Mouse (Mus musculus): ENCODE data around the gene Slc4a11. TPM values are rescaled to one million over a fixed set of nuclear protein-coding genes. Genes with fewer than 3 reads are reported as not detected.

The Slc4a11 gene
- polyA plus RNA-seq, 1 experiment: 6.0 TPM

DNA sequence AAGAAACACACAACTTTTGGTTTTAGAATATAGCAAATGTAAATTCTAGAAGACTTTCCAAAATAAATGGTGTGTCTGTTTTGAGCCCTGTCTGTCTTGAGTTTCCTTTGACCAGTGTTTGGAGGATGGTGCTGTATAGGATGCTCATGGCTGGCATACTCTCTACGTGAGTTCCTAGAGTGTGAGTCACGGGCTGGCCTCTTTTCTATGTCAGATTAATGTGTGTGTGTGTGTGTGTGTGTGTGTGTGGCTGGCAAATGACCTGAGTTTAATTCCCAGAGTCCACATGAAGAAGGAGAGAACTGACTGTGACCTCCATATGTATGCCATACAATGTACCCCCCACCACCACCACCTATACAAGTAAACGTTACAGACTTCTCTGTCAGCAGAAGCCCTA lies 15.8 kb downstream of the Slc4a11 start:
- peaks cover 45% of the 10 kb centered on the region for H3K36me3 ChIP-seq (ENCODE audit: control insufficient read depth, insufficient read depth, low read length)
- no peak overlapping the region for H3K4me3 ChIP-seq (ENCODE audit: low read depth, low read length)
- no peaks in the 10 kb centered on the region for H3K27me3 ChIP-seq (ENCODE audit: control insufficient read depth, insufficient read depth, low read length)
- TF ChIP-seq POLR2A (IDR thresholded peaks at IDR 0.05; ENCODE audit: low read depth, low read length) (no peak), CTCF (IDR thresholded peaks at IDR 0.05; ENCODE audit: extremely low read depth, insufficient read length, insufficient replicate concordance, low read depth, low read length) (no peak)
- 81% methylated on average over 3 of the region's 3 CpGs for WGBS
- H3K4me1 ChIP-seq (ENCODE audit: control insufficient read depth, insufficient read depth, insufficient read length, low read length): no peaks in the 10 kb centered on the region
- H3K27ac ChIP-seq (ENCODE audit: insufficient read depth, low read depth, low read length): no peak overlapping the region

DNA sequence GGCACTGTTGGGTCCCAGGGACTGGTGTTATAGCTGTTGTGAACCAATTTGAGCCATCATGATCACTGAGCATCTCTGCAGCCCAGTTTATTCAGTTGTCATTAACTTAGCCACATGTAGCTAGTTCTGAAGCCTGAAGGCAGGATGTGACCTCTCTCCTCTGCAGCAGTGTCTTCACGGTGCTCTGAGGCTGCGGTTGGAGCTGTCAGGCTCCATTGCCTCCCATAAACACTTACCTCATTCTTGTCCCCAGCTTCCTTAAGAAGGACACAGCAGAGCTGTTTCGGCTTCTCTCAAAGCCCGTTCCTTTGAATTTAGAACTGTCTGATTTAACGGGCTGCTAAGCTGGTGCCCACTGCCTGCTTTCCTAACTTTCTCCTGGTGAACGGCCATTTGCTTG lies 17.4 kb downstream of the Slc4a11 start:
- H3K4me3 ChIP-seq (ENCODE audit: low read depth, low read length): no peak overlapping the region
- TF ChIP-seq POLR2A (IDR thresholded peaks at IDR 0.05; ENCODE audit: low read depth, low read length): no peak
- no peak for TF ChIP-seq CTCF (IDR thresholded peaks at IDR 0.05; ENCODE audit: extremely low read depth, insufficient read length, insufficient replicate concordance, low read depth, low read length)
- H3K27ac ChIP-seq (ENCODE audit: insufficient read depth, low read depth, low read length): no peak overlapping the region
- 93% methylated on average over 6 of the region's 6 CpGs for WGBS
- peaks cover 61% of the 10 kb centered on the region for H3K36me3 ChIP-seq (ENCODE audit: control insufficient read depth, insufficient read depth, low read length)
- H3K27me3 ChIP-seq (ENCODE audit: control insufficient read depth, insufficient read depth, low read length): no peaks in the 10 kb centered on the region
- H3K4me1 ChIP-seq (ENCODE audit: control insufficient read depth, insufficient read depth, insufficient read length, low read length): no peaks in the 10 kb centered on the region

DNA sequence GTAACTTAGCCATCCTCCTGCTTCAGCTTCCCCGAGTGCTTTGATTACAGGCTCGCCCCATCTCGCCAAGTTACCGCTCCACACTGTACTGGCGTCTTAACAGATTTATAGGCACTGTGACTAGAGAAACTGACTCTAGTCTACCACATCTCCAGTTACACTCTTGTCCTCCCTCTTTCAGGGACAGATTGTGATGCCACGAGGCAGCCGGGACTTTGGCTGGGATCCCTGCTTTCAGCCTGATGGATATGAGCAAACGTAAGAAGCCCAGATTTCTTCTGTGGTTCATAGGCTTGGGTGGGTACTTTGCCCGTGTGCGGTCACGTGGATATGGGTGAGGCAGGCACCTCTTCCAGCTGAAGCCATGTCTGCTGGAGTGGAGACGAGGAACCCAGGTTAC lies 18.2 kb downstream of the Slc4a11 start:
- no peak for TF ChIP-seq CTCF (IDR thresholded peaks at IDR 0.05; ENCODE audit: extremely low read depth, insufficient read length, insufficient replicate concordance, low read depth, low read length)
- no peak for TF ChIP-seq POLR2A (IDR thresholded peaks at IDR 0.05; ENCODE audit: low read depth, low read length)
- Histone ChIP-seq H3K4me1 (ENCODE audit: control insufficient read depth, insufficient read depth, insufficient read length, low read length) (no peaks in the 10 kb centered on the region), H3K27ac (ENCODE audit: insufficient read depth, low read depth, low read length) (no peak overlapping the region), H3K36me3 (ENCODE audit: control insufficient read depth, insufficient read depth, low read length) (peaks cover 64% of the 10 kb centered on the region), H3K4me3 (ENCODE audit: low read depth, low read length) (no peak overlapping the region), H3K27me3 (ENCODE audit: control insufficient read depth, insufficient read depth, low read length) (no peaks in the 10 kb centered on the region)
- WGBS: 93% methylated on average over 12 of the region's 12 CpGs

DNA sequence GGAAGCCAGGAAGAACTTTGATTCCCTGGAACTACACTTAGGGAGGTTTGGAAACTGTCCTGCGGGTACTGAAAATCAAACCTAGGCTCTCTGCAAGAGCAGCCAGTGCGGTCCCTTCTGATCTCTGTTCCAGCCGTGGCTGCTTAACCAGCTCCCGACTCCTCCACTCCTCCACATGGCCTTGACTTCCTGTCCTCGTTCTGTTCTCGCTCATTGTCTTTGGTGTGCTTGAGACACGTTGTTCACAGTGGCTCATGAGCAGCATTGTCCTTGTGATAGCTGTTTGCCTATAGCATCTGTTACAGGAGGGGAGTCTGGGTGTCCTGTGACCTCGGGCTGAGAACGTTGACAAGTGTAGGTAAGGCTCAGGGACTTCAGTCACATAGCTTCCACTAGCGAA lies 20.1 kb downstream of the Slc4a11 start:
- TF ChIP-seq CTCF (IDR thresholded peaks at IDR 0.05; ENCODE audit: extremely low read depth, insufficient read length, insufficient replicate concordance, low read depth, low read length) (no peak), POLR2A (IDR thresholded peaks at IDR 0.05; ENCODE audit: low read depth, low read length) (no peak)
- 84% methylated on average over 10 of the region's 10 CpGs for WGBS
- Histone ChIP-seq H3K27ac (ENCODE audit: insufficient read depth, low read depth, low read length) (no peak overlapping the region), H3K36me3 (ENCODE audit: control insufficient read depth, insufficient read depth, low read length) (peaks cover 74% of the 10 kb centered on the region), H3K4me3 (ENCODE audit: low read depth, low read length) (no peak overlapping the region), H3K4me1 (ENCODE audit: control insufficient read depth, insufficient read depth, insufficient read length, low read length) (no peaks in the 10 kb centered on the region), H3K27me3 (ENCODE audit: control insufficient read depth, insufficient read depth, low read length) (no peaks in the 10 kb centered on the region)

DNA sequence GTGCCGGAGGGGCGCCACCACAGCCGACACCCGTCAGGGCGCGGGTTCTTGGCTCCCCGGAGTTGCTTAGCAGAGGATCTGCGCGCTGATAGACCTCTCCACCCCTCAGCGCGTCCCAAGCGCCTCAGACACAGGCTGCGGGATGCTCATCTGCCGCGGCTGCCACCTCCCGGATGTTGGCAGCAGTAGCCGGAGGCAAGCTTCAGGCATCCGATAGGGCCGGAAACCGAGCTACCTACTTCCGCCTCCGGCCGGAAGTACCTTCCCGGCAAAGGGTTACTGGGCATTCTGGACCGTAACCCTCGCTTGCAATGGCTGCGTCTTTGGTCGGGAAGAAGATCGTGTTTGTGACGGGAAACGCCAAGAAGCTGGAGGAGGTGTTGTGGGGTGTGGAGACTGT lies 29.8 kb downstream of the Slc4a11 start, which contains the start of gene Itpa:
Gene Itpa (plus strand): TSS at position 52 of the 400 bp plus-strand sequence.
- peaks cover 10% of the 10 kb centered on the region for H3K36me3 ChIP-seq (ENCODE audit: control insufficient read depth, insufficient read depth, low read length)
- peaks cover 11% of the 10 kb centered on the region; the same call in 1 of the 2 replicates for H3K4me1 ChIP-seq (ENCODE audit: control insufficient read depth, insufficient read depth, insufficient read length, low read length)
- WGBS: under 1% methylated on average over 31 of the region's 31 CpGs
- H3K27me3 ChIP-seq (ENCODE audit: control insufficient read depth, insufficient read depth, low read length): no peaks in the 10 kb centered on the region
- H3K27ac ChIP-seq (ENCODE audit: insufficient read depth, low read depth, low read length): peak within 1 kb of the TSS; percentile 37
- peak; percentile 63; the same call in 1 of the 2 replicates for TF ChIP-seq CTCF (IDR thresholded peaks at IDR 0.05; ENCODE audit: extremely low read depth, insufficient read length, insufficient replicate concordance, low read depth, low read length)
- peak; percentile 45 for TF ChIP-seq POLR2A (IDR thresholded peaks at IDR 0.05; ENCODE audit: low read depth, low read length)
- H3K4me3 ChIP-seq (ENCODE audit: low read depth, low read length): peak within 1 kb of the TSS; percentile 84

DNA sequence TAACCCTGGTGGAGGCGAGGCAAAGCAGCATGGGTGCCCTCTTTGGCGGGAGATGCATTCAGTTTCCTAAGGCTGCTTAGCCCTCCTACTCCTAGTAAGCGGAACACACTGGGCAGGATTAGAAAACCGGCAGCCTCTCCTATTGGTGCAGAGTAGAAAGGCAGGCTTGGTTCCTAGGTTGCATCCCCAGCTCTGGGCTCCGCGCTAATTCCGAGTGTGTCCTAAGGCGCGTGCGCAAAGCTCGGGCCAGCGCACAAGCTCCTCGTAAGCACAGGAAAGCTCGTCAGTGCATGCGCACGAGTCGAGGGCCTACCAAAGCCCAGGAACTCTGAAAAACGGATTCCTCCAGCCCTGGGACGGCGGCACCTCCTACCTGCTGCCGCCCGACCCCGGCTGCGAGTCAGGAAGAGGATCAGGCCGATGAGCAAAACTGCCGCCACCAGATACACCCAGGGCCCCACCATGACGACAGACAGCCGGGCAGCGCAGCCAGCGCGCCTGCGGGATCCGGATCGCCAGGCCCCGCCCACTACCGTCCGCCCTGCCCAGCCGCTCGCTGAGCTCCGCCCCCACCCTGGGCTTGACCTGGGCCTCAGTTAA lies 33.1 kb downstream of the Slc4a11 start, which contains the start of gene Ddrgk1:
Gene Ddrgk1 (minus strand): TSS at position 558 of the 600 bp plus-strand sequence.
- Histone ChIP-seq H3K4me1 (ENCODE audit: control insufficient read depth, insufficient read depth, insufficient read length, low read length) (peaks cover 11% of the 10 kb centered on the region; the same call in 1 of the 2 replicates), H3K27me3 (ENCODE audit: control insufficient read depth, insufficient read depth, low read length) (no peaks in the 10 kb centered on the region), H3K36me3 (ENCODE audit: control insufficient read depth, insufficient read depth, low read length) (peaks cover 18% of the 10 kb centered on the region), H3K27ac (ENCODE audit: insufficient read depth, low read depth, low read length) (peak within 1 kb of the TSS; percentile 83), H3K4me3 (ENCODE audit: low read depth, low read length) (peak within 1 kb of the TSS; percentile 68)
- TF ChIP-seq CTCF (IDR thresholded peaks at IDR 0.05; ENCODE audit: extremely low read depth, insufficient read length, insufficient replicate concordance, low read depth, low read length) (no peak), POLR2A (IDR thresholded peaks at IDR 0.05; ENCODE audit: low read depth, low read length) (peak; percentile 46; the same call in 1 of the 2 replicates)
- WGBS: under 1% methylated on average over 40 of the region's 40 CpGs

DNA sequence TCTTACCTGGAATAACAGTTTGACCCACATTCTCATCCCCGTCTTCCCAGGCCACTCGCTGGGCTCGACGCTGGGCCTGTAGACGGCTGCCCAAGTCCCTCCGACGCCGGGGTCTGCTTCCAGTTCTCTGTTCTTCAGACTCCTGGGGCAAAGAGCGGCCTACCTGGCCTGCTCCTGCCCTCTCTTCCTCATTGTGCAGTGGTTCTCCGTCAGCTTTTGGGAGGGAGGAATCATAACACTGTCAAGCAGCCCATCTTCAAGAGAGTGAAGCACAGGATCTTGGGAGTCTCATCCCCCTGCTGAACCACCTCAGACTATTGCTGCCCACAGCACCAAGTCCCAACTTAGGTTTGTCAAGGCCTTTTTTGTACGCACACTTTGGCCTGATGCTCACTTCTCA lies 34.0 kb downstream of the Slc4a11 start:
- H3K4me1 ChIP-seq (ENCODE audit: control insufficient read depth, insufficient read depth, insufficient read length, low read length): peaks cover 11% of the 10 kb centered on the region; the same call in 1 of the 2 replicates
- TF ChIP-seq CTCF (IDR thresholded peaks at IDR 0.05; ENCODE audit: extremely low read depth, insufficient read length, insufficient replicate concordance, low read depth, low read length) (no peak), POLR2A (IDR thresholded peaks at IDR 0.05; ENCODE audit: low read depth, low read length) (no peak)
- no peak overlapping the region for H3K27ac ChIP-seq (ENCODE audit: insufficient read depth, low read depth, low read length)
- H3K36me3 ChIP-seq (ENCODE audit: control insufficient read depth, insufficient read depth, low read length): peaks cover 26% of the 10 kb centered on the region
- H3K4me3 ChIP-seq (ENCODE audit: low read depth, low read length): no peak overlapping the region
- 91% methylated on average over 11 of the region's 11 CpGs for WGBS
- H3K27me3 ChIP-seq (ENCODE audit: control insufficient read depth, insufficient read depth, low read length): no peaks in the 10 kb centered on the region

Measured in small intestine, adult 2 months (tissue).